Mouse (Mus musculus): ENCODE data around the gene Orm2.
A peak's percentile ranks its signal among the peaks of the same experiment; 100 is the strongest.
"Not testable (repeated sequence)": the region's sequence is repeated elsewhere in the genome, so short reads cannot be mapped to it uniquely, and the experiment has no call there.

Orm2 gene

DNA sequence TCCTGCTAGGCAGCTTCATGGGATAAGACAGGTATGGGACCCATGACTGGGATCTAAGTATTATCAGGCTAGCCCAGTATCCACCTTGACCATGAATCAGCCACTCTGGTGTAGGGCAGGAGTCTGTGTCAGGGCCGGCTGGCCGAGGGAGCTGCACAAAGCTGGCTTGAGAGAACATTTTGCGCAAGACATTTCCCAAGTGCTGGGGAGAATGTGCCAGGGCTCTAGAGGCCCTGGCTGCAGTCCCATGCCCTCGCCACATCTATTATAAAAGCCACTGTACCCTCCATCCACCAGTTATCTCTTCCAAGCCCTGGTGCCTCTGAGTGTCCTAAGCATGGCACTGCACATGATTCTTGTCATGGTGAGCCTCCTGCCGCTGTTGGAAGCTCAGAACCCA, at the start of gene Orm2:
Orm2 (plus strand) TSS at position 300 of the 400 bp plus-strand sequence.
- DNase-seq (ENCODE audit: low read depth): no peak

DNA sequence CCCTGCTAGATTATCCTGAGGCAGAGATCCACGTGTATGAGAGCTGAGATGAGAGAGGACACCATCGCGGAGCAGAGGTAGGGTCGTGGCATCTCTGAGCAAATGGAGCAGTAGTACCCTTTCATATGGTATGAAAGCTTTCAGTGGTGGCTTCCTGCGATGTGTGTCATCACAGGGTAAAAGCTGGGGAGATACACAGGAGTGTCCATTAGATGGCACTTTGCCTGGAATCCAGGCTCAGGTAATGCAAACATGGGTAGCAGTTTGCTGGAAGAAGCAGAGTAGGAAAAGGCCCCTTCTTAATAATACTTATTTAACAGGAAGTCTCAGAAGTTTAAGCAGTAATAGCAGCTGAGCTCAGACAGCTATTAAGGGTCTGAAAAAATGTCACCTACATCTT, 48.2 kb upstream of the Orm2 start:
- no peak for DNase-seq (ENCODE audit: low read depth)

DNA sequence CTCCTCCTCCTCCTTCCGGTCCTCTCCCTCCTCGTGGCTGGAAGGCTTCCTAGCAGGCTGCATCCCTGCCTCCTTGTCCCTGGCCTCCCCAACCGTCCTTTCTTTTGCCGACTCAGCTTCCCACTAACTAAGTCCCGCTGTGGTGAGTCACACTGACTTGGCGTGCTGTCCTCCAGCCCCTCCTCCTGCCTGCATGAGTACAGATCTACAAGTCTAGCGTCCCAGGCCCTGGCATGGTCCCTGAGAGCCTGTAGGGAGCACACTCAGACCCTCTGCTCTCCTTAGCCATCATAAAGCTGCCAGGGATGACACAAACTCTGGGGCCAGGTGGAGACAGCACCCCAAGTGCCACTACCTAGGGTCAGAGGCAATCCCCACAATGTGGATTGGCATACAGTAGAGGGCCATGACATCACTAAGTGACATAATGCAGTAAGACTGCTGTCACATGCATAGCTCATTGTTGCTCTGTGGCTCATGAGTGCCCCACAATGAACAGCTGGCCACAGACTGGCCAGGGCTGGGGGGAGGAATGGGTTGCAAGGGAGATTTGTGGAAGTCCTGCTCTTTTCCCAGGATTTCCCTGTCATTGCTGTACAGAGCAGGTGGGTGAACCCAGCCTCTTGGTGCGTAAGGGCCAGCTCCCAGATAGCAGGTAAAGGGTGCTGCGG, 46.0 kb upstream of the Orm2 start:
- peak; percentile 91 for DNase-seq (ENCODE audit: low read depth)

DNA sequence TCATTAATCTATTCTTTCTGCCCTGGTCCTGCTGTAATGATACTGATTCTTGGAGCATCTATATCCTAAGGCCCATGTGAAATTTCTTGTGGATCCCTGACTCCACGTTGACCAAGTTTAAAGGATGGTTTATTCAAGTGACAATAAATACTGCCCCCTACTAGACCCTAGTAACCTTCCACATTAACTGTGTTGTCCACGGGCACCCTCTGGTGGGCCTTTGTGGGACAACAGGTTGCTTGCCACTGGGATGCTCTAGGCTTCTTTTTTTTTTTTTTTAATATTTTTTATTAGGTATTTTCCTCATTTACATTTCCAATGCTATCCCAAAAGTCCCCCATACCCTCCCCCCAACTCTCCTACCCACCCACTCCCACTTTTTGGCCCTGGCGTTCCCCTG, 42.7 kb upstream of the Orm2 start:
- DNase-seq (ENCODE audit: low read depth): not testable (repeated sequence)

DNA sequence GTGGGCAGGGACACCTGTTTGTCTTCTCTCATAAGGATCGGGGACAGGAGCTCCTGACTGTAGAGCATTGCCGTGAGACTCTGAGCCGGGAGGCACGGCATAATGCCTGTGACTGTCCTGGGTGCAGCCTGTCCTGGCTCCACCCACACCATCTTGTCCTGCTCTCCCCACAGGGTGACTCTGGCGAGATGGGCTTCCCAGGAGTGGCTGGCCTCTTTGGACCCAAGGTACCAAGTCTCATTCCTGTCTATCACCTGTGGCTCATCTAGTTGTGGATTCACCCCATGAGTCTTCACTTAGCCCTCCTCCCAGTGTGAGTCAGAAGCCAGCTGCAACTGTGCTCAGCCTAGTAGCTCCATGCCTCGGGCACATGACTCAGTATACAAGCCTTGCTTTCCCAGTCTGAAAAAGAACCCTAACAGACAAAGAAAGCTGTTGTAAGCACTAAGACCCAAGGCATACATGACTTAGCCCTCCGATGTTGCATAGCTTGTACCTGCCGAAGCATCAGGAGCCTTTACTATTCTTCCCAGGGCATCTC, 38.9 kb upstream of the Orm2 start:
- no peak for DNase-seq (ENCODE audit: low read depth)

DNA sequence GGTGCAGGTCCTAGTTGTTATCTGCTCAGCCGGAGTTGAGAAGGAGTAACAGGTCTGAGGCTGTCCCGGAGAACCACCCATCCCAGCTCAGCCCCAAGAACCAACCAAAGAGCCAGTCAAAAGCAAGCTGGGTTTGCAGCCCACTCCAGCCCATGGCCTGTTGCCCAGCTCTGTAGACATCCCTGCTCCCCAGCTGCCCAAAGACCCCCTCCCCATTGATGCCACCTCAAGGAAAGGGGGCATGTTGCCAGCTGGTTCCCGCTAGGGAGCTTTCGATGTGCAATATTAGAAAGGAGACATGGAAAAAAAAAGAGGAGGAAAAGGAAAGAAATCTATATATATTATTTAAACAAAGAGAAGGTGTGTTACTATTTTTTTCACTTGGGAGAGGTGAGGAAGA, 28.8 kb upstream of the Orm2 start:
- DNase-seq (ENCODE audit: low read depth): no peak

DNA sequence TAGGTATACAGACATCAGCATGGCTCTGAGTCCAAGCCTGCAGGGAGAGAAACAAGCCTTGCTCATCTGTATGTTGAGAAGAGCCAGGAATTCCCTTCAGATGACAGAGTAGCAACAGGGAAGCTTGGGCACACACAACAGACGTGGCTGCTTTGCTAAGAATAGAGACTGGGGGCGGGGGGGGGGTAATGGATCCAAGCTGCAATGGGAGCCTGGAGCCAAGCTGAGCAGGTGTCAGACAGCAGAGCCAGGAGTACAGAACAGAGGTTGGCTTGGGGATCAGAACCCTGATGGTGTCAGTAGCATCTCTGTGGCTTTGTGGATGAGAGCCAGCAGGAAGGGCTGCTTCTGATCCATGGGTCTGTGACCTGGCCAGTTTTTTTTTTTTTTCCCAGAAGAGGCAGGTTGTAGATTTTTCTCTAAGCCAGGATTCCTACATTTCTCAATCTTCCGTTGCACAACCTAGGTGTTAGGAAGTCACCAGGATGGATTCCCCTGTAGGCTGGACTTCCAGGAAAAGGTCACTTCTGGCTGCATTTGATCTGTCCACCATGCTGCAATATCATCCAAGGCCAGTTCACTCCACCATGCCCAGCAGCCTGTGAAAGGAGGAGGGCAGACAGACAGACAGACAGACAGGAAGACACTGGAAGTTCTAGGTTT, 23.7 kb upstream of the Orm2 start:
- DNase-seq (ENCODE audit: low read depth): no peak

DNA sequence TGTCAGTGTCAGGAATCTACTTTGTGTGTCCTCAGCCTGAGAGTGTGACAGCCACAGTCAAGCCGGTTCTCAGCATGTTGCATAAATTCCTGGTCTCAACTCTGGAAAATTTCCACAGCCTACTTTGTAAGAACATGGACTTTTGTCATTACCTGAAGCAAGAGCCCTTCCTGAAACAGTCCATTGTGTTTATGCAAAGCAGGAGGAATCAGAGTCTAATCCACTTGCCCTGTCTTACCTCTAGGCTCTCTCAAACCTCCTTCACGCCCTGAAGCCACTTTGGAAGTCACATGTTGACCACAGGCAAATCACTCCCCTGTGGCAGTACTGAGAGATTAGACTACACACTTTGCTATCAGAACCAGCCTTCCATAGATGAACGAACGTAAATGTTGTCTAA, 19.8 kb upstream of the Orm2 start:
- DNase-seq (ENCODE audit: low read depth): no peak

DNA sequence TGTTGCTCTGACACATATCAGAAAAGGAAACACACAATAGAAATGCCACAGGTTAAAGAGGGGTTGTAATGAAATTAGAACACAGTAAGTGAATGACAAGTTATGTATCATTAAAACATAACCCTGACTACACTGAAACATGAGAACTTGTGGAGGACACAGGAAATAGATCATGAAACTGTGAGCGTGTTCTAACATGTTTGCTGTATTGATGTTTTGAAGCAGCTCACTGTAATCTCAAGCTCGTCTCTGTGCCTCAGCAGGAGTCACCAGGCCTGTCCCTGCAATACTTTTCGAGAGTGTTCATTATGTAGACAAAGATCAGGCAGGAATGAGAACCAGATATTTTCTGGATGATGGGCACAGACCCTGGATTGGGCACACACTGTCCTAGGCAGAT, 18.6 kb upstream of the Orm2 start:
- DNase-seq (ENCODE audit: low read depth): no peak

DNA sequence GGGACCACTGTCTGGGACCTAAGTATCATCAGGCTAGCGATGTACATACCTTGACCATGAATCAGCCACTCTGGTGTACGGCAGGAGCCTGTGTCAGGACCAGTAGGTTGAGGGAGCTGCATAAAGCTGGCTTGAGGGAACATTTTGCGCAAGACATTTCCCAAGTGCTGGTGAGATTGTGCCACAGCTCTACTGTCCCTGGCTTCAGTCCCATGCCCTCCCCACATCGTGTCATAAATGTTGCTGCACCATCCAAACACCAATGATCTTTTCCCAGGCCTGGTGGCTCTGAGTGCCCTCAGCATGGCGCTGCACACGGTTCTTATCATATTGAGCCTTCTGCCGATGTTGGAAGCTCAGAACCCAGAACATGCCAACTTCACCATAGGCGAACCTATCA, 18.0 kb upstream of the Orm2 start, which contains the start of gene Orm1:
Orm1 (plus strand) TSS at position 266 of the 400 bp plus-strand sequence.
- DNase-seq (ENCODE audit: low read depth): no peak

DNA sequence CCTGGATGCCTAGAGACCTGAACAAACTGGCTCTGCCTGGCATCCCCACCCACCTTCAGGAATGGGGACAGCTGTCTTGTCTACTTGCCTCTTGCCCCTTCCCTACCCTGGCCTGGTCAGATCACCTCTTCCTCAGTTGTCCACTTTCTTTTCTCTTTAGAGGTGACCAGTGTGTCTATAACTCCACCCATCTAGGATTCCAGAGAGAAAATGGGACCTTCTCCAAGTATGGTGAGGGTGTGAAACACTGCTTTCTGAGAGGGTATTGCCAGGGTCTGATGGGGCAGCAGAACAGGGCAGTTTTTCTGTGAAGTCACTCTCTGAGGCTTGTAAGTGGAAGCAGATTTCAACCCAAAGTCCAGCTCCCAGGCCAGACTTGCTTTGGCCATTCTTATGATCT, 17.0 kb upstream of the Orm2 start:
- DNase-seq (ENCODE audit: low read depth): no peak

DNA sequence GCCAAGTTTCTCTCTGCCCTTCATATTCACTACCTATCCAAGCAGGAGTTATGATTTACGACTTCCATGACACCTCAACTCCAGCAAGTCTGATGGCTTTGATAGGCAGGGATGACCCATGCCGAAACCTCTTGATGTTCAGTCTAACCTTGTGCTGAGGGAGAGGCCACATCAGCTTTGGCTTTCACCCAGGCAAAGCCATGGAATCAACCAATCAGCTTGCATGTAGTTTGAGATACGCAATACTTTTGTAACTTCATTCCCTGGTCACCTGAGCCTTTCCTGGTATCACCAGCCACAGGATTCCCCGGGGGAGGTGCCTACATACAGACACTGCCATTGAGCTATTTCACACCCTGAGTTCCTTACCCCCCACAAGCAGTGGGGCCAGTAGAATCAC, 15.6 kb upstream of the Orm2 start:
- DNase-seq (ENCODE audit: low read depth): no peak

DNA sequence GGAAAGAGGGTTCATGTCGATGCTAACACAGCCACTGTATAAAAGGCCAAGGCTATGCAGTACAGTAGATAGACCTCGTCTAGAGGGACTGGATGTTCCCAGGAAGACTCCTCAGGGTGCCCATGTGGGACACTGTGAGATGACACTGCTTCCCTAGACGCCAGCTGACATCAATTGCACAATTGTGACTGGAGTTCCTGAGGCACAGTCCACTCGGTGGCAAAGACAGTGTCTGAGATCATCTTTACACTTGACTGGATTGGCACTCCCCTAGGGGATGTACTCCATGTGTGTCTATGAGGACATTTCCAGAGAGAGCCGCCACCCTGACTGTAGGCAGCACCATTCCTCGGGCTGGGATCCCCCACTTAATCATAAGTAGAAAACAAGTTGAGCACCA, 13.7 kb upstream of the Orm2 start:
- no peak for DNase-seq (ENCODE audit: low read depth)

DNA sequence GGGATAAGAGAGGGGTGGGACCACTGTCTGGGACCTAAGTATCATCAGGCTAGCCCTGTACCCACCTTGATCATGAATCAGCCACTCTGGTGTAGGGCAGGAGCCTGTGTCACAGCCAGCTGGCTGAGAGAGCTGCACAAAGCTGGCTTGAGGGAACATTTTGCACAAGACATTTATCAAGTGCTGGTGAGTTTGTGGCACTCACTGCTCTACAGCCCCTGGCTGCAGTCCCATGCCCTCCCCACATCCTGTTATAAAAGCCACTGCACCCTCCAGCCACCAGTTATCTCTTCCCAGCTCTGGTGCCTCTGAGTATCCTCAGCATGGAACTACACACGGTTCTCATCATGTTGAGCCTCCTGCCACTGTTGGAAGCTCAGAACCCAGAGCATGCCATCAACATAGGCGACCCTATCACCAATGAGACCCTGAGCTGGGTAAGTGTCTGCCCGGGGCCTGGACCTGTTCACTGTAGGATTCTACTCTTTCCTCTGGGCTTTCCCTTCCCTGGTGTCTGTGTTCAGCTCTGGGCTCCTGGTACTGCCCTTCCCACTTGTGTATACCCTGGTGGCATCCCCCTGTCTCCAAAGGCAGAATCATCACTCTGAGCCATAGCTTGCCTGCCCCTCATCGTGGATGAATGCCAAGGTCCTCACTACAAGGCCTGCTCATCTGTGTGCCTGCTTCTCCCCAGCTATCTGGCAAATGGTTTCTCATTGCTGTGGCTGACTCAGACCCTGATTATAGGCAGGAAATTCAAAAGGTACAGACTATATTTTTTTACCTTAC, 6.2 kb upstream of the Orm2 start, which contains the start of gene Orm3:
Orm3 (plus strand) TSS at position 286 of the 789 bp plus-strand sequence.
- DNase-seq (ENCODE audit: low read depth): no peak

DNA sequence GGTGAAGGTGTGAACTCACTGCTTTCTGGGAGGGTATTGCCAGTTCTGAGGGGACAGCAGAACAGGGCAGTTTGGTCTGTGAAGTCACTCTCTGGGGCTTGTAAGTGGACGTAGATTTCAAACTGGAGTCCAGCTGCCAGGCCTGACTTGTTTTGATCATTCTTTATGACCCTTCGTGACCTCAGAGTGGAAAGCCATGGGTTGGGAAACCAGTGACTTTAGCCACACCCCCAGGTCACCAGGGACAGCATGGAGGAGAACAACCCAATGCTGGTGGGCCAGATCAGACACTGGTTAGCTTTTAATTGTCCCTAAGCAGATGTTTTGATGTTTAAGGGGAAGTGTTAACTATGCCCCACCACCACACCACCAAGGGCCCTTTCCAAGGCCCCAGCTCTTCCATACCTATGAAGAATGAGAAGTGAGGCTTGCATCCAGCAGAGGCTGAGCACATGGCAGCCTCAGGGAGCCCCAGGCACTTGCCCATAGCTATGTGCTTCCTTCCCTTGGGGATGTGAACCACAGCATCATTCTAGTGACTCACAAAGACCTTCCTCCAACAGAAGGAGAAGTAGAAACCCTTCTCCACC, 5.2 kb upstream of the Orm2 start:
- no peak for DNase-seq (ENCODE audit: low read depth)

DNA sequence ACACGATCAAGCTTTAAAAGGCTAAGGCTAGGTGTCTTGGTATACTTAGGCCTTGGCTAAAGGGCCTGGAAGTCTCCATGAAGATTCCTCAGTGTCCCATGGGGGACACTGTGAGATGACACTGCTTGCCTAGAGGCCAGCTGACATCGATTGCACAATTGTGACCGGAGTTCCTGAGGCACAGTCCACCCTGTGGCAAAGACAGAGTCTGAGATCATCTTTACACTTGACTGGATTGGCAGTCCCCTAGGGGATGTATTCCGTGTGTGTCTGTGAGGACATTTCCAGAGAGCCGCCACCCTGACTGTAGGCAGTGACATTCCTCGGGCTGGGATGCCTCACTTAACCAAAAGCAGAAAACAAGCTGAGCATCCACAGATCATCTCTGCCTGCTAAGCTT, 2.4 kb upstream of the Orm2 start:
- no peak for DNase-seq (ENCODE audit: low read depth)

DNA sequence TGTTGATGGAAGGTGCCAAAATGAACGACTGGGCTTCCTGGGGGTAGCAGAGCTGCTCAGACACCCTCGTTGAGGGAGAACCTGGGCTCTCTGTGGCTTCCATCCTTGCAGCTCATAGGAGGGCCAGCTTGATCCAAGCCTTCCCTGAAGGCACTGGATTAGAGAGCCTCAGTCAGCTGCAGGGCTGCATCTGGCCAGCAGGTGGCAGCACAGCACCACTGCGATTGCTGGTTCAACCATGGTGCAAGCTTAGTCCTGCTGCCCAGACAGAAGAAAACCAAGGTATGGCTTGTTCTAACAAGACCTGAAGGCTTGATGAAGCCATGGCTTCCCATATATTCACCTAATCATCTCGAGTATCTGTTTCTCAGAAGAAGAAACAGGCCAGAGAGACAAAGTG, 6.3 kb downstream of the Orm2 start:
- DNase-seq (ENCODE audit: low read depth): no peak

DNA sequence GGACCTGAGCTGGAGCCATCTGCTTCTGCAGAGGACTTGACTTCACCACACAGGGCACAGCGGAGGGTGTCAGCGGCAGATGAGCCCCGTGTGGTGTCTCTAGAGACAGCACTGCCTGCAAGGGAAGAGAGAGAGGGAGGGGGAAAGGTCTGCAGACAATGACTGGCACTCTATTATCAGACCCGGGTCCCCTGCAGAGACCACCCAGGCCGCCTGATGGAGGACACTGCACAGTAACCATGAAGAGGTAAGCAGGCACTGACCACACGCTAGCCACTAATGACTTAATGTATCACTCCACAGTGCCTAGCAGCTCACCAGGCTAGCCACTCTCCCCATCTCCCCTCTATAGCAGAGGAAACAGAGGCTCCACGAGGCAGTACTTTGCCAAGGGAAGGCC, 8.6 kb downstream of the Orm2 start:
- DNase-seq (ENCODE audit: low read depth): no peak

DNA sequence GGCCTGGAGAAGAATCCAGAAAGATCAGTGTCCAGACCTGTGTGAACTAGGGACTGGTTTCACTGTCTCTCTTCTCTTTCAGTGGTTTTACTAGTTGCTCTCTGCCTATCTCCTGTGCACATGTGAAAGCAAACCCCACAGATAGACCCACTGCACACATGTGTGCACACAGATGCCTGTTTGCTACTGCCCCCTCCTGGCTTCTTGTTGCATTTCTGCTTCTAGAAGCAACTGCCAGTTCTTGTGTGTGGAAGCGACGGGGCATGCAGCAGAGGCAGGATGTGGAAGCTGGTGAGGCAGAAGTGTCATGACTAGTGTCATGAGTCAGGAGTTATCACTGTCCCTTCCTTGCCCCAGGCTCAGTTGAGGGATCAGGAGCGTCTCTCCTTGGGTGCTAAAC, 9.6 kb downstream of the Orm2 start:
- no peak for DNase-seq (ENCODE audit: low read depth)

DNA sequence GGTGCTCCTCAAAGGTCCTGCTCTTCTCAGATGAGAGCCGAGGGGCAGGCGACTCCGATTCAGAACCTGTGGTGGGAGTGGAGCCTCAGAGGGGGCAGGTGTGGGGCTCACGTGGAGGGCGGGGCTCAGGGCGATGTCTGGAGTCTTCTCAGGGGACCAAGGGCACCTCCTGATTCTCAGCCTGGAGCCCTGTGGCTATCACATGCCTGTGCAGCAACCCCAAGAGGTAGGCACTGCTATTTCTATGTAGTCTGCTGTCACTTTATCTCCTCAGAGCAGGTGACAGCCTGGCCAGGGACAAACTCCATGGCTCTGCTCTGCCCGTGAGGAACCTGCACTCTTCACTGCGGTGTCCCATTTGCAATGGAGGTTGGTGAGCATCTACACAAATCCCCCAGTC, 11.2 kb downstream of the Orm2 start:
- no peak for DNase-seq (ENCODE audit: low read depth)

DNA sequence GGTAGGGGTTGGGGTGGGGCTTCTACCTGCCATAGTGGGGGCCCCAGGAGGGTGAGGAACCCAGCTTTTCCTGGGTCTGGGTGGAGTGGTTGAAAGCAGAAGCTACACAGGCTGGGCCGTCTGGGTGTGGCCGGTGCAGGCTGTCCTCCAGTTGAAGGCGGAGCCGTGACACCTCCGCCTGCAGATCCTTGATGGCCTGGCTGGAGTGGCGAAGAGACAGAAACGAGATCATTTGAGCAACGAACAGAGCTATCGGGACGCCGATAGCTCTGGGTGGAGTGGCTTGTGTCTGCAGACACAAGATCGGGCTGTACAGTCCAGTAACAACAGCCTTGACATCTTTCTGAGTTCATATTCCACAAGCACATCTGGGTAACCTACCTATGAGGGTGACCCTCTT, 12.1 kb downstream of the Orm2 start:
- no peak for DNase-seq (ENCODE audit: low read depth)

DNA sequence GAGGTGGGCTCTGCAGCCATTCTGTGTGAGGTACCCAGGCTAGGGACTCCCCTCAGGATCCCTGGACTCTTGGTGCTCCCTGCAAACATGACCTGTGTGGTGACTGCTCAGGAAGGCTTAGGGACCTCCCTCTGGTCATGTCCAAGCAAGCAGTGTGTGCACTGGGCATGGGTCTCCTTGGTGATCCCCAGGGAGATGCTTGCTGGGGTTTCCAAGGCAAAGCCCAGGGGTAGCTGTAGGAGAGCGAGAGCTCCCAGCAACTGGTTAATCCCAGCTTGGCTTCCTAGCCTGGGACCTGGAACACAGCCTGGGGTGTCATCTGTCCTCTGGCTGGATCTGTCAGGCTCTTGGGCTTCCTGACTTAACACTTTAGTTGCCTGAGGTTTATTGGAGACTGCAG, 13.1 kb downstream of the Orm2 start:
- no peak for DNase-seq (ENCODE audit: low read depth)

DNA sequence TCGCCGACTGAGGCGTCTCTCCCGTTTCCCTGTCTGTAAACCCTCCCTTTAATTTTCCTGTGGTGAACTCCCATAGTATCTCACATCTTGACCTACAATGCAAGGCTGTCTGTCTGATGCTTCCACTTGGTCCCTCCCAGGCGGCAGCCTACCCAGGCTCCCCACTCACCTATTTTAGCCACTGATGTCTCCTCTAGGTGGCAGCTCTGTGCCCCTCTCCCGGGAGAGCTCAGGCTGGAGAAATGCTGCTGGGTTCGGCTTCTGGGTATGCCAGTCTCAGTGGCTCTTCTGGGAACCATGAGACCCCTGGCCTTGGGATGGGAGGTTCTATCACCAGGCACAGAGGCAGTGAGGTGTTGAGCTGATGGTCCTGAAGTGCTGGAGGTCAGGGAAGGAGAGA, 15.2 kb downstream of the Orm2 start:
- no peak for DNase-seq (ENCODE audit: low read depth)
